Mouse (Mus musculus) liver, embryonic 14.5 days (tissue): Measurements from ENCODE around the gene Gm45140.

Experiments
- CTCF ChIP-seq: IDR thresholded peaks from 2 replicates; pipeline ENCODE4 v1.5.1; 2016; ENCODE audit warnings: antibody characterized with exemption, low read depth, control low read depth
- EP300 ChIP-seq: IDR thresholded peaks from 2 replicates; pipeline ENCODE4 v1.6.1; 2016; ENCODE audit warnings: antibody characterized with exemption, low read depth

GRCm38 (mm10) chr6:87853446-87853845 lies 17.9 kb upstream of the Gm45140 start:
- no peak for TF ChIP-seq CTCF
- no peak for TF ChIP-seq EP300
